Mouse (Mus musculus) embryonic fibroblast, embryonic 13.5 days (primary cell): Measurements from ENCODE around the gene Ccdc61. TPM values are rescaled to one million over a fixed set of nuclear protein-coding genes. Genes with fewer than 3 reads are reported as not detected.
A peak's percentile ranks its signal among the peaks of the same experiment; 100 is the strongest.

Experiments used
- H3K27ac ChIP-seq: 2 replicates; pipeline ENCODE4 v1.5.1; 2012; ENCODE audit warnings: low read length, control low read depth, inconsistent platforms; ENCODE audit not compliant: insufficient read depth
- H3K4me1 ChIP-seq: 2 replicates; pipeline ENCODE4 v1.6.1; 2011; ENCODE audit warnings: low read length; ENCODE audit not compliant: control insufficient read depth, insufficient read depth
- H3K4me3 ChIP-seq: 2 replicates; pipeline ENCODE4 v1.5.1; 2011; ENCODE audit warnings: mild to moderate bottlenecking, control low read depth, low read length; ENCODE audit not compliant: insufficient read depth
- CTCF ChIP-seq: IDR thresholded peaks from 2 replicates; pipeline ENCODE4 v1.5.1; 2011; ENCODE audit warnings: mild to moderate bottlenecking, control low read depth, low read length, moderate library complexity, borderline replicate concordance; ENCODE audit not compliant: insufficient read depth
- POLR2A ChIP-seq: IDR thresholded peaks from 2 replicates; pipeline ENCODE4 v1.6.1; 2011; ENCODE audit warnings: low read depth, mild to moderate bottlenecking, control low read depth, low read length, moderate library complexity
- polyA plus RNA-seq: library from polyadenylated mRNA; stranded (reverse); fragments of >200 nt; gene quantifications from 2 replicates; pipeline ENCODE4 v1.2.4, GENCODE M21; 2011; ENCODE audit warnings: low read depth; ENCODE audit not compliant: missing spikeins, insufficient read length

Ccdc61 gene
- 10.1 and 10.5 TPM in 2 replicates for polyA plus RNA-seq

DNA sequence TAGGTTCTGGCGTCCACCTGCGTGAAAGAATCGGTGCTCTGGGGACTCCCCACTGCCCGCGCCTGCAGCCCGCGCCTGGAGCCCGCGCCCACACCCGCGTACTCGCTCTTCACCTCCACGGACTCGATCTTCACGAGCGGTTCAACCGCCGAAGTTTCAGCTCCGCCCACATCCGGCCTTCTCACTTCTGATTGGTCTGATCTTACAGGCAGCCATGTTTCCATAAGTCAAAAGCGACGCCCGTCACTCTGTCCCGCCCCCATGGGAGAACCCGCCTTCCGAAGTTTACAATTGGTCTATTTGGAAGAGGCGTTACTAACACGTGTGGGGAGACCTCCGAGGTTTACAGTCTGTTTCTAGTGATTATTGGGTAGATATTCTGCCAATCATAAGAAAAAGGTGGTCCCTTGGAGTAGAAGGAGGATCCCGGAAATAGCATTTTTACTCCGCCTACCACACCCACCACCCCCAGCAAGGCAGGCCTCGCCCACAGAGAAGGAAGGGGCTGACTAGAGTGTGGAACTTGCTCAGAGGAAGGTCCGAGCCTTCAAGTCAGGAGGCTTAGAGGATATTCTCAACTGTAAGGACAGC lies at the start of gene Ccdc61:
Gene Ccdc61 (minus strand): TSS at position 175 of the 591 bp plus-strand sequence.
- Histone ChIP-seq H3K4me3 (peak within 1 kb of the TSS; percentile 99), H3K4me1 (no peaks in the 10 kb centered on the region; the same call in 1 of the 2 replicates), H3K27ac (no peak within 1 kb of the TSS)
- TF ChIP-seq POLR2A (peak; percentile 96), CTCF (no peak)

GRCm38 (mm10) chr7:18959446-18959845 lies 49.2 kb upstream of the Ccdc61 start:
- H3K4me1 ChIP-seq, result no peaks in the 10 kb centered on the region
- TF ChIP-seq CTCF, result no peak
- TF ChIP-seq POLR2A, result no peak
- H3K27ac ChIP-seq, result no peak overlapping the region

DNA sequence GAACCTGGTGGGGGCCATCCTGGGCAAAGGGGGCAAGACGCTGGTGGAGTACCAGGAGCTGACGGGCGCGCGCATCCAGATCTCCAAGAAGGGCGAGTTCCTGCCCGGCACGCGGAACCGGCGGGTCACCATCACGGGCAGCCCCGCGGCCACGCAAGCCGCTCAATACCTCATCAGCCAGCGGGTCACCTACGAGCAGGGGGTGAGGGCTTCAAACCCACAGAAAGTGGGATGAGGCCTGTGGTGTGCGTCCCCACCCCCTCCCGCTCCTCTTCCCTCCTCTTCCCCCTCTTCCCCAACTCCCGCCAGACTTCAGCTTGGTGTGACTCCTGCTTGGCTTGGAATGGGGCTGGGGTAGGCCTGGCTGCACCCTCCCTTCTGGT lies 48.2 kb upstream of the Ccdc61 start:
- Histone ChIP-seq H3K27ac (no peak overlapping the region), H3K4me3 (peak overlapping the region; percentile 46), H3K4me1 (no peaks in the 10 kb centered on the region)
- TF ChIP-seq POLR2A (no peak), CTCF (no peak)

More at GRCm38 (mm10) chr7:18959446-18959845, 49.2 kb upstream of the Ccdc61 start:
- no peak overlapping the region for H3K4me3 ChIP-seq

DNA sequence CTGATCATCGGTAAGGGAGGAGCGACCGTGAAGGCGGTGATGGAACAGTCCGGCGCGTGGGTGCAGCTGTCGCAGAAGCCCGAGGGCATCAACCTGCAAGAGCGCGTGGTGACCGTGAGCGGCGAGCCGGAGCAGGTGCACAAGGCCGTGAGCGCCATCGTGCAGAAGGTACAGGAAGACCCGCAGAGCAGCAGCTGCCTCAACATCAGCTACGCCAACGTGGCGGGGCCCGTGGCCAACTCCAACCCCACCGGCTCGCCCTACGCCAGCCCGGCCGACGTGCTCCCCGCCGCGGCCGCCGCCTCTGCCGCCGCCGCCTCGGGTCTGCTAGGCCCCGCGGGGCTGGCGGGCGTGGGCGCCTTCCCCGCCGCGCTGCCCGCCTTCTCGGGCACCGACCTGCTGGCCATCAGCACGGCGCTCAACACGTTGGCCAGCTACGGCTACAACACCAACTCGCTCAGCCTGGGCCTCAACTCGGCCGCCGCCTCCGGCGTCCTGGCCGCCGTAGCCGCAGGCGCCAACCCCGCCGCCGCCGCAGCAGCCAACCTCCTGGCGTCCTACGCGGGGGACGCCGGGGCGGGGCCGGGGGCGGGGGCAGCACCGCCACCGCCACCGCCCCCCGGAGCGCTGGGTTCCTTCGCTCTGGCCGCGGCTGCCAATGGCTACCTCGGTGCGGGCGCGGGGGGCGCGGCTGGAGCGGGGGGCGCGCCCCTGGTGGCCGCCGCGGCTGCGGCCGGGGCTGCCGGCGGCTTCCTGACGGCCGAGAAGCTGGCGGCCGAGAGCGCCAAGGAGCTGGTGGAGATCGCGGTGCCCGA lies 47.6 kb upstream of the Ccdc61 start:
- H3K4me3 ChIP-seq, result peak overlapping the region; percentile 51
- no peak overlapping the region for H3K27ac ChIP-seq
- TF ChIP-seq CTCF (no peak), POLR2A (peak; percentile 72)
- no peaks in the 10 kb centered on the region for H3K4me1 ChIP-seq

DNA sequence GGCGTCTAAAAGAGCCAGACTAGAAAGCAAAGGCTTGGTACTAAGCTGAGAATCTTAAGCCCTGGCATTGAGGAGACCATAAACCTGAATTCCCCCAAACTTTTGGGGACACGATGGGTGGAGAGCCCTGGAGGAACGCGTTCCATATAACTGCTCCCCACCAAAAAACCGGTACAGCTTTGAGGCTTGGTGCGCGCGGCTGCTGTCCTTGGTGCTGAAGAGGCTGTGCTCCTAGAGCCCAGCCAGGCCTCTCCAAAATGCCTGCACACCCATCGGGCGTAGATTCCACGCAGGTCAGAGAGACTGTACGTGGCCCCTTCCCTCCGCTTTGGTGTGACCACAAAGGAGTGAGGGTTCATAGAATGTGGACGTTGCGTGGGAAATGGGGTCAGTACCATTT lies 41.2 kb upstream of the Ccdc61 start:
- TF ChIP-seq POLR2A, result no peak
- no peak for TF ChIP-seq CTCF
- no peak overlapping the region for H3K4me3 ChIP-seq
- no peaks in the 10 kb centered on the region for H3K4me1 ChIP-seq
- H3K27ac ChIP-seq, result no peak overlapping the region

- Histone ChIP-seq H3K4me1 (no peaks in the 10 kb centered on the region), H3K27ac (no peak overlapping the region), H3K4me3 (no peak overlapping the region)
- TF ChIP-seq CTCF, result no peak
These were observed 40.5 kb upstream of the Ccdc61 start for GRCm38 (mm10) chr7:18950523-18951315.

DNA sequence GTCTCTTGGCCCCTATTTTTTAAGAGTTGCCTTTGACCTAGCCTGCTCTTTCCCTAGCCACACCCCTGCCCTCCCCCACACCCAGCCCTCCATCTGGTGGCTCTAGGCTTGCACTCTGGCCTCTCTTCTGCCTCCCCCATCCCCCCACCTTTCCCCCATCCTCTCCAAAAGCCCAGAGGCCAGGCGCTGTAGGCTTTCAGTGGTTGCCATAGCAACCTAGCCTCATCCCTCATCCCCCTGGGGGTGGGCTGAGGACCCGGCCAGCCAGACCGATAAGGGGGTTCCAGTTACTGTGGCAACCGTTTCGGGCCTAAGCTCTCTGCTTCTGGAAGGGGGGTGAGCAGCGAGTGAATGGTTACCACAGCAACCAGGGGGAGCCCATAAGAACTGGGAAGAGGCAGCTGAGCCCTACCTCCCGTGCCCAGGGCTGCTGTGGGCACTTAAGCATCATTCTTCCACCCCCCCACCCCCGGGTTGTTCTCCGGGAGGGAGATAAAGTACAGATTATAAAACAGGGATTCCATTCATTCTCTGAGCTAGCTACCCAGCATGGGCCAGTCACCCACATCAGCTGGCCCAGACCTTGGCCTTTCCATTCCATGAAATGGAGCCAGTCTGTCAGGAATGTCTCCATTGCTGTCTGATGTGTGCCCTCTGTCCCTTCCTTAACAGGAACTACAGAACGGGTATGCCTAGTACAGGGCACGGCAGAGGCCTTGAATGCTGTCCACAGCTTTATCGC lies 39.7 kb upstream of the Ccdc61 start:
- TF ChIP-seq POLR2A, result no peak
- TF ChIP-seq CTCF, result no peak
- H3K4me1 ChIP-seq, result no peaks in the 10 kb centered on the region
- no peak overlapping the region for H3K4me3 ChIP-seq
- H3K27ac ChIP-seq, result no peak overlapping the region

- H3K4me1 ChIP-seq, result no peaks in the 10 kb centered on the region
- TF ChIP-seq POLR2A, result no peak
- no peak overlapping the region for H3K4me3 ChIP-seq
- H3K27ac ChIP-seq, result no peak overlapping the region
These were observed 37.9 kb upstream of the Ccdc61 start for GRCm38 (mm10) chr7:18948151-18948550.

DNA sequence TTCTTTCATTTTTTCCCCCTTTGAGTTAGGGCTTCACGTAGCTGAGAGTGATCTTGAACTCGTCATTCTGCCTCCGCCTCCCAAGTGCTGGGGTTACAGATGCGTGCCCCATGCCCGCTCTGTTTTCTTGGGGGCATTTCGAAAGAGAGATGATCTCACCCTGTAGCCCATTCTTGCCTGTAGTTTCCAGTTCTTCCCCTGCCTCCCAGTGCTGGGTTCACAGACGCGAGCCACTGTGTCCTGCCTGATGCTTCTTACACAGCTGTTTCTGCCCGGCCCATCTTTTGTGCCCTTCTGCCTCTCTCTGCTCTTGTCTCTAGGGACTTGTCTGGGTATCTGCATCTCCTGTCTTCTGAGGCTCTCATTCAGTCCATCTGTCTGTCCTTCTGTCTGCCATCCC lies 32.6 kb upstream of the Ccdc61 start:
- H3K4me3 ChIP-seq, result no peak overlapping the region
- no peaks in the 10 kb centered on the region for H3K4me1 ChIP-seq
- TF ChIP-seq CTCF, result no peak
- TF ChIP-seq POLR2A, result no peak
- H3K27ac ChIP-seq, result no peak overlapping the region
